Mouse (Mus musculus) bone marrow macrophage, adult 2 months (primary cell): ENCODE measurements around the gene Thsd7a.

Experiments
- CTCF ChIP-seq: IDR thresholded peaks from 2 replicates; pipeline ENCODE4 v1.5.1; 2012; ENCODE audit warnings: low read depth, mild to moderate bottlenecking, low read length, moderate library complexity
- POLR2A ChIP-seq: IDR thresholded peaks from 2 replicates; pipeline ENCODE4 v1.6.1; 2012; ENCODE audit warnings: mild to moderate bottlenecking, low read depth, low read length, borderline replicate concordance

DNA sequence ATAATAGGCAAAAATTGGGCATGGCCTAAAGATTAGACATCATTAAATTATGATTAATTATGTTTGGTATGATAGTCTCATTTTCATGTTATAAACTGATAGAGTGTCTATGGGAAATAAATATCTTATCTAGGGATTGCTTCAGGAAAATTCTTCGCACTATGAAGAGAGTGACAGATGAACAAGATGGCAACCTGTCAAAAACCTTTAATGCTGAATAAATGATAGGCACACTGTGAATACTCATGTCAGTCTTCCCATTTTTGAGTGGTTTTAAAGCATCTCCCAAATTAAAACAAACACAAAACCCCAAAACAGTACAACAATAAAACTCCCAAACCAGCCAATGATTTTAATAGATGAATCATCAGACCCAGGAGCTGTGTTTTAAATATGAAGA lies 362.5 kb downstream of the Thsd7a start:
- TF ChIP-seq CTCF (no peak), POLR2A (no peak)
